Mouse (Mus musculus) intestine, postnatal 0 days (tissue): ENCODE data around the gene Limk2. TPM values are rescaled to one million over a fixed set of nuclear protein-coding genes. Genes with fewer than 3 reads are reported as not detected.

Source experiments
- ATAC-seq: fragments of 200-750 bp; cut with Nextera tagmentation; 2 replicates; pipeline ENCODE4 v1.8.0; 2017; ENCODE audit warnings: mild to moderate bottlenecking, moderate TSS enrichment, moderate library complexity
- H3K27ac ChIP-seq: fragments of 300-500 bp; sonication (generic); 2 replicates; pipeline ENCODE4 v1.5.1; 2014; ENCODE audit warnings: mild to moderate bottlenecking, low read depth, low read length, moderate library complexity
- H3K27me3 ChIP-seq: fragments of 300-500 bp; sonication (generic); replicated peaks from 2 replicates; pipeline ENCODE4 v1.6.1; 2014; ENCODE audit warnings: low read length, mixed read lengths; ENCODE audit not compliant: control insufficient read depth, insufficient read depth
- H3K36me3 ChIP-seq: fragments of 300-500 bp; sonication (generic); 2 replicates; pipeline ENCODE4 v1.6.1; 2014; ENCODE audit warnings: mild to moderate bottlenecking, moderate library complexity; ENCODE audit not compliant: control insufficient read depth, insufficient read depth
- H3K4me1 ChIP-seq: fragments of 300-500 bp; sonication (generic); replicated peaks from 2 replicates; pipeline ENCODE4 v1.6.1; 2014; ENCODE audit warnings: antibody characterized with exemption, low read length, mixed read lengths; ENCODE audit not compliant: control insufficient read depth, insufficient read depth
- H3K4me2 ChIP-seq: fragments of 300-500 bp; sonication (generic); replicated peaks from 2 replicates; pipeline ENCODE4 v1.6.1; 2014; ENCODE audit warnings: low read depth, mild to moderate bottlenecking, moderate library complexity
- H3K4me3 ChIP-seq: fragments of 300-500 bp; sonication (generic); 2 replicates; pipeline ENCODE4 v1.5.1; 2014; ENCODE audit warnings: low read depth, low read length
- H3K9ac ChIP-seq: fragments of 300-500 bp; sonication (generic); 2 replicates; pipeline ENCODE4 v1.6.1; 2014; ENCODE audit warnings: mild to moderate bottlenecking, low read depth, low read length
- H3K9me3 ChIP-seq: fragments of 300-500 bp; sonication (generic); 2 replicates; pipeline ENCODE4 v1.6.1; 2016; ENCODE audit warnings: mixed run types; ENCODE audit not compliant: control insufficient read depth
- CTCF ChIP-seq: sonication (generic); IDR thresholded peaks from 2 replicates; pipeline ENCODE4 v1.5.1; 2016; ENCODE audit warnings: low read depth, mild to moderate bottlenecking, control low read depth, antibody characterized with exemption, moderate library complexity
- WGBS: fragments of 180-500 bp; shearing (Covaris S2); extraction: QIAGEN DNeasy Blood & Tissue Kit; methylation state at CpG from one replicate; pipeline ENCODE4 v1.1.7; 2014; 5-methylcytosine and 5-hydroxymethylcytosine counted together
- polyA plus RNA-seq: library from polyadenylated mRNA; unstranded; fragments of >200 nt; fragmentation: Nextera tagmentation; extraction: Ambion mirVana; gene quantifications from 2 replicates; pipeline ENCODE4 v1.2.1, GENCODE M21; 2015

Limk2 gene
- polyA plus RNA-seq, 1 experiment from 2014 or later: 68.4 TPM

DNA sequence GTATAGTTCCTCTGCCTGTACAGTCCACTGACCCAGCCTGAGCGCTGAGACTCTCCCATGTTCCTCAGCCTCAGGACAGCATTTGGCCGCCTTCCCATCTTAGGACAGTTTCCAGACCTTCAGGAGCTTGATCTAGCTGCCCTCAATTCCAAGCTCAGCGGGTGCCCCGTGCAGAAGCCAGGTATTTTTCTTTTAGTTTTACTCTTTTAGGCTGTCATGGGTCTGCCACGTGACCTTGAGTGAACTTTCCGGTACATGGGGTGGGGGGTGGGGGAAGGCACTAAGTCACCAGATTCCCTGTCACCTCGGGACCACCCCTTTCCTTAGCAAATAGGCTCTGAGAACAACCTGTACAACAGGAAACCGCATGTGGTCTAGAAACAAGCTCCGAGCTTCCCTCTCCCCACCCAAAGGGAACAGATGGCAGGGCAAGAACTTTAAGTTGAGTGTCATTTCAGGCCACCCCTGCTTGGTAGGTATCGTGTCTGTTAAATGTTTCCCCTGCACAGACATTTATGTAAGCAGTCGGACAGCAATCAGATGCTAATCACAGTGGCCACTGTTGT is 73.3 kb downstream of the Limk2 start:
- Histone ChIP-seq H3K27me3 (no peaks in the 10 kb centered on the region), H3K4me1 (no peaks in the 10 kb centered on the region; the same call in 1 of the 2 replicates), H3K9ac (no peak overlapping the region), H3K36me3 (no peaks in the 10 kb centered on the region), H3K27ac (no peak overlapping the region), H3K9me3 (no peaks in the 10 kb centered on the region), H3K4me2 (no peak overlapping the region), H3K4me3 (no peak overlapping the region)
- no peak for ATAC-seq
- TF ChIP-seq CTCF: no peak
- 18% methylated on average over 11 of the region's 11 CpGs for WGBS

DNA sequence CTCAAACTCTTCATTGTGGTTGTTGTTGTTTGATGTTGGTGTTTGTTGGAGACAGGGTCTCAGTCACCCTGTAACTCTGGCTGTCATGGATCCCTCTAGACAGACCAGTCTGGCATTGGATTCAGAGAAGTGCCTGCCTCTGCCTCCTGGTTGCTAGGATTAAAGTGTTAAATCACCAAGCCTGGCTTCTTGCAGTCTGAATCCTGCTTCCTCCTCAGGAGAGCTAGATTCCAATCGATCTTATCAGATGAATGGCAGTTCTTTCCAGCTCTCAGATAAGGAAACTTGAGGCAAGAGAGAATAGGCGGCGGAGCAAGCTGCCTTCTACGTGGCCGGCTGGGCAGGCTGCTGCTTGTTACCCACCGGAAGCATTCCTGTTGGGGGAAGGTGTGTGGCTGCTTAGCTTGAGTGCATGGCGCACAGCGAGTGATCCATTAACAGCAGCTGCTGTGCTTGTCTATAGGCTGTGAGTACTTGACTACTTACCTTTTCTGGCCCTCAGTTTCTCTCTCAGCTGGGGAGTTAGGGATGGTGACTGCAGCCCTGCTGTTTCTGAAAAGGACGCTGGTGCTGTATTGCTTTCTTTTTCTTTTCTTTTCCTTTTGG is 74.2 kb downstream of the Limk2 start:
- no peaks in the 10 kb centered on the region for H3K9me3 ChIP-seq
- no peak overlapping the region for H3K4me2 ChIP-seq
- 50% methylated on average over 9 of the region's 9 CpGs for WGBS
- no peak overlapping the region for H3K4me3 ChIP-seq
- no peak for ATAC-seq
- no peak overlapping the region for H3K27ac ChIP-seq
- no peaks in the 10 kb centered on the region for H3K27me3 ChIP-seq
- TF ChIP-seq CTCF: no peak
- H3K36me3 ChIP-seq: no peaks in the 10 kb centered on the region
- no peaks in the 10 kb centered on the region; the same call in 1 of the 2 replicates for H3K4me1 ChIP-seq
- H3K9ac ChIP-seq: no peak overlapping the region

DNA sequence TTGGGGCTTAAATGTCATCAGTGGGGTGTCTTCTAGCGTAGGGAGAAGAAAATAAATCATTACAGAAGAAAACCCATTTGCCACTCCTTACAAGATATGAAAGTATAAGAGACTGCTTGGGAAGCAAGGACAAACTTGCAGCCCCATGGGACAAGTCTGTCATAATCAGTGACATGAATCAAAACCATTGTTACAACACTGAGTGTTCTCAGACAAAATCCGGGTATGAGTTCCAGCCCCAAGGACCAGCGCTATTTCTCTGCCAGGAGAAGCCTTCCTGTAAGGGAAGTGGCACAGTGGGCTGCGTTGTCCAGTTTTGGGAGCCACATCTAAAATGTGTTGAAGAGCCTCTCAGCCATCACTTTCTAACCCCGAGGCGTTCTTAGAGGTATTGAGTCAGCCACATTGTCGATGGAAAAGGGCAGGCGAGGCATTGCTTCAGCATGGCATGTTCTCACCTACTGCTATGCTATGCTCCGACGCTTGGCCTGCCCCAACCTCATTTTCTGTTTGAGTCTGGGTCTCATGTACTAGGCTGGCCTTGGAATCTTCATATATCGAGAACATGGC is 74.8 kb downstream of the Limk2 start:
- Histone ChIP-seq H3K4me3 (no peak overlapping the region), H3K27ac (no peak overlapping the region), H3K36me3 (no peaks in the 10 kb centered on the region), H3K9me3 (no peaks in the 10 kb centered on the region), H3K4me1 (no peaks in the 10 kb centered on the region; the same call in 1 of the 2 replicates), H3K4me2 (no peak overlapping the region), H3K27me3 (no peaks in the 10 kb centered on the region), H3K9ac (no peak overlapping the region)
- TF ChIP-seq CTCF: no peak
- ATAC-seq: no peak
- WGBS: 91% methylated on average over 11 of the region's 11 CpGs

DNA sequence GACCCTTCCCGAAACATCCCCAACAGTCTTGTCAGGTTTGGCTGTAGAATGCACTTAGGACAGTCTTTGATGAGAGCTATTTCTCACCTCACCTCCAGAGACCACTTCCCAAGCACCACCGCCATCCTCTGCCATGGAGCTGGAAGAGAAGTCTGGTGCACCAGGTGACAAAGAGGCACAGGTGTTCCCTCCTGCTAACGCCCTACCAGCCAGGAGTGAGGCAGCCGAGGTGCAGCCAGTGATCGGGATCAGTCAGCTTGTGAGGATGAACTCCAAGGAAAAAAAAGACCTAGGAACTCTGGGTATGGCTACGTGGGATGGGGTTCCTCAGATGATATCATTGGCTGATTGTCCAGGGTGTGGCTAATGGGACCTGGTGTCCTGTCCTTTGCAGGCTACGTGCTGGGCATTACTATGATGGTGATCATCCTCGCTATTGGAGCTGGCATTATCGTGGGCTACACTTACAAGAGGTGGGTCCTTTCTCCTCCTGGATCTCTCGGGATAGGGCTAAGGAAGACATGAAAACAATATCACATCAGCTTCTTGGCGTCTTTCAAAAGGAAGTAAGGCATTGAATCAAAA is 75.8 kb downstream of the Limk2 start:
- no peaks in the 10 kb centered on the region; the same call in 1 of the 2 replicates for H3K4me1 ChIP-seq
- no peak overlapping the region for H3K27ac ChIP-seq
- no peak for TF ChIP-seq CTCF
- no peak for ATAC-seq
- H3K27me3 ChIP-seq: no peaks in the 10 kb centered on the region
- no peak overlapping the region for H3K4me2 ChIP-seq
- no peak overlapping the region for H3K4me3 ChIP-seq
- H3K36me3 ChIP-seq: no peaks in the 10 kb centered on the region
- H3K9me3 ChIP-seq: no peaks in the 10 kb centered on the region
- 88% methylated on average over 11 of the region's 11 CpGs for WGBS
- no peak overlapping the region for H3K9ac ChIP-seq

DNA sequence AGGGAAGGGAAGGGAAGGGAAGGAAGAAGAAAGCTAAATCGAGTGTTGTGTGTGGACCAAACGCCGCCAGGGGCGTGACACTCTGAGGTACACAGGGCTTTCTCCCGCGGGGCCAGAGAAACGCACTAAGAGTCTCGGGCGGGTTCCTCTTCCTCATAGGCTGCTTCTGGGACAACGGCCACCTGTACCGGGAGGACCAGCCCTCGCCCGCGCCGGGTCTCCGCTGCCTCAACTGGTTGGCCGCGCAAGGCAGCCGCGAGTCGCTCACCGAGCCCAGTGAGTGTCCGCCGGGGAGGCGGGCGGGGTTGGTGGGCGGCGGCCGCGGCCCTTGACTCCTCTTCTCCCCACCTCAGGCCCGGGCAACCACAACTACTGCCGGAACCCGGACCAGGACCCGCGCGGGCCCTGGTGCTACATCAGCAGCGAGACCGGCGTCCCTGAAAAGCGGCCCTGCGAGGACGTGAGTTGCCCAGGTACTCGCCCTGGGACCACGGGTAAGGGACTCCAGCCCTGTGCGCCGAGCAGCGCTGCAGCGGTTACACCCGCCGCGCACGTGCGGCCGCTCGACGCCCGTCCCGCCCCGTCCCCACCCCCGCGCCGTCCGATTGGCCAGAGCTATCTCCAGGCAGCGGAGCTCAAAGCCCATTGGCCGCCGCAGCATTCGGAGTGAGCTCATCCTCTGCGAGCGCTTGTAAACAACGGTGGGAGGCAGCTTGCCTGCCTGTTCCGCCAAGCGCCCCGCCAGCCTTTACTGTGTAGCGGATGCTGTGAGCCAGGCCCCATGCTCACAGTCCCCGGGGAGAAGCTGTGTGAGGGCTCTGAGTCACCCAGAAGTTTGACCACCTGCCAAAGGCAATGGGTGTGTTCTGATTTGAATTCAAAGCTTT is 77.0 kb downstream of the Limk2 start:
- ATAC-seq: peak; percentile 94
- under 1% methylated on average over 70 of the region's 75 CpGs for WGBS

More for the DNA sequence above, 77.0 kb downstream of the Limk2 start:
- Histone ChIP-seq H3K27ac (peak overlapping the region; percentile 74), H3K9ac (peak overlapping the region; percentile 44; the same call in 1 of the 2 replicates), H3K9me3 (no peaks in the 10 kb centered on the region), H3K27me3 (no peaks in the 10 kb centered on the region), H3K4me1 (no peaks in the 10 kb centered on the region; the same call in 1 of the 2 replicates), H3K4me2 (peak overlapping the region; percentile 82), H3K36me3 (no peaks in the 10 kb centered on the region), H3K4me3 (peak overlapping the region; percentile 42)
- TF ChIP-seq CTCF: peak; percentile 43
